Mouse (Mus musculus) activated CD4-positive, CD25-positive, alpha-beta regulatory T cell (primary cell): ENCODE measurements around the gene Tsga13. TPM values are rescaled to one million over a fixed set of nuclear protein-coding genes. Genes with fewer than 3 reads are reported as not detected.

ENCODE experiments used
- polyA plus RNA-seq, 2 experiments: library from polyadenylated mRNA; unstranded; fragments of 100-300 nt; shearing (Covaris generic); gene quantifications; one replicate each; pipeline ENCODE4 v1.2.1; 2017

Gene Tsga13
- under 1 TPM in 1 of 2 experiments, not detected in 1; 0.28 TPM for polyA plus RNA-seq

DNA sequence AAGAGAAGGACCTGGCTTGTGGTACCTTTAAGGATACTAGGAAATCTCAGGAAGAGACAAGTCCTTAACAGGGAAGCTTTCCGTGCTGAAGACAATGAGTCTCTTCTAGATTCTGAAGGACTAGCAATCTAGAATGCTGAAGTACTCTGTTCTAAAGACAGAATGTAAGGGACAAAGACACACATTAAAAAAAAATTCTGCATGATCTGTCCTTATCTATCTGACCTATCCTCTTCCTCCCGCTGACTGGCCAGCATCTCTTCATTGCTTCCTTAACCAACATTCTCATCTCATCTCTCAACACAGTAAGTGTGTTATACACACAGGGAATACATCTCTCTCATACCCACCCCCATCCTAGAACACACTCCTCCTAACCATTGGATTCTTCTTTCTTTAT, at the start of gene Tsga13:
Gene Tsga13, minus strand, starts transcription at position 101 of the 400 bp plus-strand sequence.

DNA sequence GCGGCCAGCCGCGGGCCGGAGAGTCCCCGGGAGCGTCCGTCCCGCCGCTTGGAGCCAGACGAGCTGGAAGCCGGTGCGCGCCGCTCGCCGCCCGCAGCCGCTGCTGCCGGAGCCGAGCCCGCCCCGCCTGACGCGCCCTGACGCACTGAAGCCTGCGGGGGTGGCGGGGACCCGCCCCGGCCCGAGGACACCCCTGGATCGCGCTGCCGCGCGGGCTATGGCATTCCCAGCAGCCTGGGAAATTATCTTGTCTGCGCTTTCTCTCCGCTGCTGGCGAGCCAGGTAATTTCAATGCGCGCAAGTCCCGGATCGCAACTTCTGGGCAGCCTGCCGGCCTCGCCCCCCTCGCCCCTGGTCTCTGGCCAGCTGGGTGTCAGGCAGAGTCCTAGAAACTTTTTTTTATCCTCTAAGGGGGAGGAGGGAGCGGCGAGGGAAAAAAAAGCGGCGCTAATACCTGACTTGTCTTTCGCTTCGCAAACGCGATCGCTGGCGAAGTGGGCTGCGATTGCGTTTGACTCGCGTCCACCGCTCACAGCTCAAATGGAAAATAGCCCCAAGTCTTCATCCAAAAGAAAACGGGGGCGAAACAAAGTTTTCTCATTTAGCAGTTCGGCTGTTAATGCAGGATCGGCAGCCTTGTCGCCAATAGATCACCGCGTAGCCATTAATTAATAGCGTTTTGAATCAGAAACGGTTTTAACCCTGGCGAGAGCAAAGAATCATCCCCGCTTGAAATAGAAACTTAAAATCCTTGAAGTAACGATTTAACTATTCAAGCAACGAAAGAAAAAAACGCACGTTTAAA, 43.6 kb upstream of the Tsga13 start, which contains the start of gene Klf14:
Gene Klf14, minus strand, starts transcription at position 343 of the 805 bp plus-strand sequence.

DNA sequence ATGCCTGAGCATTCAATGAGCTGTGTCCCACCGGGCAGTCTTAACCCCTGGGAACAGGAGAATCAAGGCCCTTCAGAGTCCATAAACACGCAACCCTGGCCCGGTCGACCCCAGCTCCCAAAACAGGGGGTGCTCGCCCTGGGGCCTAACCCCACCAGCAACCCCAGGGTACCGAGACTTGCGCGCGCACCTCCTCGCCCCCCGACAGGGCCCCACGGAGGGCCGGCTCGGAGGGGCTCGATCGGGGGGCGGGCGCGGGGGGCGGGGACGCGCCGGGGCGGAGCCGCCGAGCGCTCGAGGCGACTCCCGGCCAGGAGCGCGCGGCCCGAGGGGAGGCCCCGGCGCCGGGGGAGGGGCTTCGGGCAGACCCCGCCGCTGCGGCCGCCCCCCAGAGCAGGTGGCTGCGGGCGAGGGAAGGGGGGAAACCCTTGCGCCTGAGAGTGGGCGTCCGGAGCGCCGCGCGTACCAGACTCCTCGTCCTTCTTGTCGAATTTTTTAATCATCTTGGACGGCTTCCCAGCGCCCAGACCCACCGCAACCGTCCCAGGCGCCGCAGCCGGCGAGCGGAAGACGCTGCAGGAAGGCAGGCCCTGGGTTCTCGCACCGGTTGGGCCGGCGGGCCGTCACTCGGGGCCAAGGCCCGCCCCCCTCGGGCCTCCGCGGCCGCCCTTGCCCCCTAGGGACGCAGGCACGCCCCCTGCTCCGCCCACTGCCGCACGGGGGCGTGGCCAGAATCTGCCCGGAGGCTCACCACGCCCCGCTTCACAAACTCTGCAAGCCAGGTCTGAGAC, 19.0 kb downstream of the Tsga13 start, which contains the start of gene Copg2:
Gene Copg2, minus strand, starts transcription at position 600 of the 791 bp plus-strand sequence.

Other genes starting within 250 kb of the Tsga13 start
- gene Cep41, start 221.8 kb downstream of the Tsga13 start, polyA plus RNA-seq: 10 to 100 TPM in 1 of 2 experiments, 1 to 10 TPM in 1; 7.9 to 11.0 TPM
- 1 to 10 TPM in 1 of 2 experiments, under 1 TPM in 1; 0.48 to 1.2 TPM for gene Mest, start 192.0 kb downstream of the Tsga13 start, polyA plus RNA-seq
- 10 to 100 TPM; 43.2 to 58.7 TPM for gene Copg2, start 18.8 kb downstream of the Tsga13 start, polyA plus RNA-seq
- gene Klf14, start 43.5 kb upstream of the Tsga13 start, polyA plus RNA-seq: under 1 TPM in 1 of 2 experiments, not detected in 1; 0.22 TPM